Mouse (Mus musculus) bone marrow, adult 2 months (tissue): ENCODE measurements around the gene Stk38.

Experiments
- CTCF ChIP-seq: fragments of 200-500 bp; IDR thresholded peaks from 2 replicates; pipeline ENCODE4 v1.5.1; 2011; ENCODE audit warnings: low read length, control low read depth; ENCODE audit not compliant: control insufficient read depth, insufficient read depth
- POLR2A ChIP-seq: fragments of 200-500 bp; IDR thresholded peaks from 2 replicates; pipeline ENCODE4 v1.6.1; 2011; ENCODE audit warnings: low read depth, mild to moderate bottlenecking, control low read depth, low read length, borderline replicate concordance; ENCODE audit not compliant: control insufficient read depth

DNA sequence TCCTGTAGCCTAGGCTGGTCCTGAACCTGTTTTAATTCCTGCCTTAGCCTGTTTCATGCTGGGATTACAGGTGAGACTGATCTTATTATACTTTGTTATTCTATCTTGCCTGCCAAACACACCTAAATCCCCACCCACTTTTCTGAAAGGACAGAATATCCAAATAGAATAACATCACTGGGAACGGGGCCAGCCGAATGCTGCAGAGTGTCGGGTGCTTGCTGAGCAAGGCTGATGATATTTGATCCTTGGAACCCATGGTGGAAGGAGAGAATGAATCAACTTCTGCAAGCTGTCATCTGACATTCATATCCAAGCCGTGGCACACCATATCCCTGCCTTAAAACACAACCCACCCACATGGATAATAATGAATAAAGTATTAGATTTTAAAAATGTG is 59.1 kb downstream of the Stk38 start:
- no peak for TF ChIP-seq CTCF
- TF ChIP-seq POLR2A, result no peak
